Mouse (Mus musculus): Measurements from ENCODE around the gene Pdcl3. TPM values are rescaled to one million over a fixed set of nuclear protein-coding genes. Genes with fewer than 3 reads are reported as not detected.
A peak's percentile ranks its signal among the peaks of the same experiment; 100 is the strongest.
"Not testable (repeated sequence)": the region's sequence is repeated elsewhere in the genome, so short reads cannot be mapped to it uniquely, and the experiment has no call there.

Gene Pdcl3
- polyA plus RNA-seq, 1 experiment from 2014 or later = 173 TPM

DNA sequence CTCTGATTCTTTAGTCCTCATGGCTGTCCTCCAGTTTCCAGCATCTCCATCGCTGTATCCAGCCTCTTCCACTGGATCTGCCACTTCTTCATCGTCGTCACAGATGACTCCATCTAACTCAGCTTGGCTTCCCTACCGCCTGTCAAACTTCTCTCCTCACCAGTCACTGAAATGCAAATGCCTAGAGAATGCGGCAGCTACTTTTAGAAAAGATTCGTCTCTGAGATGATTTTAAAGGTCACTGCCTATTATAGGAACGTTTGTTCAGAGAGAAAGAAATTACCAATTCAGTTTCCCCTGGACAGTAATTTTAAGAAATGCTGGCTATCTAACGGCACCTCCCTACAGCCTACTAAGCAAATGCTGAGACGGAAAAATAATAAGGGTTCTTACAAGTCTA is 50.4 kb downstream of the Pdcl3 start:
- H3K4me2 ChIP-seq (replicated peaks; ENCODE audit: low read depth, low read length) = no peak overlapping the region
- no peak overlapping the region for H3K4me3 ChIP-seq (ENCODE audit: low read depth, low read length)
- H3K9me3 ChIP-seq (ENCODE audit: control insufficient read depth, low read length) = no peaks in the 10 kb centered on the region
- DNase-seq (ENCODE audit: low spot score) (no peak), ATAC-seq (ENCODE audit: low FRiP score) (no peak)
- H3K27ac ChIP-seq (ENCODE audit: low read depth, low read length) = no peak overlapping the region
- no peaks in the 10 kb centered on the region for H3K4me1 ChIP-seq (replicated peaks; ENCODE audit: control insufficient read depth, insufficient read depth, low read length)
- H3K27me3 ChIP-seq (ENCODE audit: control insufficient read depth, insufficient read depth, low read length) = no peaks in the 10 kb centered on the region
- no peak overlapping the region for H3K9ac ChIP-seq (ENCODE audit: low read depth, low read length)
- WGBS = 88% methylated on average over 9 of the region's 9 CpGs
- no peaks in the 10 kb centered on the region for H3K36me3 ChIP-seq (ENCODE audit: control insufficient read depth, insufficient read depth, low read length)

DNA sequence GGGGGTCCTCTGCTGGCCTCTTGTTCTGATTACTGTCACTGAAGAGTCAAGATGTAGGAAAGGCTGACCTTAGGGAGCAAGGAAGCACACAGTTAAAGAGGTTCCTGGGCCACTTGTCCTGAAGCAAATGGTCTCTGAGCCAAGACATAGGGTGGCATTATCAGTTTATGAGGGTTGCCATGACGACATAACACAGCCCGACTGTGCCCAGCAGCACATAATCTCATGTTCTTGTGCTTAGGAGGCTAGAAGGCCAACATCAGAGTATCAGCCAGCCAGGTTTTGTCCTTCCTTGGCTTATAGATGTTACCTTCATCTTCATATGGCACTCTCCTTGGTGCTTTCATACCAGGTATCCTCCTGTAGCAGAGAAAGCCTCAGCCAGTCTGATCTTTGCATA is 56.8 kb downstream of the Pdcl3 start:
- H3K9ac ChIP-seq (ENCODE audit: low read depth, low read length) = no peak overlapping the region
- H3K36me3 ChIP-seq (ENCODE audit: control insufficient read depth, insufficient read depth, low read length) = no peaks in the 10 kb centered on the region
- no peaks in the 10 kb centered on the region for H3K9me3 ChIP-seq (ENCODE audit: control insufficient read depth, low read length)
- H3K4me1 ChIP-seq (replicated peaks; ENCODE audit: control insufficient read depth, insufficient read depth, low read length) = no peaks in the 10 kb centered on the region
- ATAC-seq (ENCODE audit: low FRiP score) (no peak), DNase-seq (ENCODE audit: low spot score) (no peak)
- H3K27me3 ChIP-seq (ENCODE audit: control insufficient read depth, insufficient read depth, low read length) = no peaks in the 10 kb centered on the region
- no peak overlapping the region for H3K4me2 ChIP-seq (replicated peaks; ENCODE audit: low read depth, low read length)
- no peak overlapping the region for H3K4me3 ChIP-seq (ENCODE audit: low read depth, low read length)
- 92% methylated on average over 2 of the region's 2 CpGs for WGBS
- H3K27ac ChIP-seq (ENCODE audit: low read depth, low read length) = no peak overlapping the region

DNA sequence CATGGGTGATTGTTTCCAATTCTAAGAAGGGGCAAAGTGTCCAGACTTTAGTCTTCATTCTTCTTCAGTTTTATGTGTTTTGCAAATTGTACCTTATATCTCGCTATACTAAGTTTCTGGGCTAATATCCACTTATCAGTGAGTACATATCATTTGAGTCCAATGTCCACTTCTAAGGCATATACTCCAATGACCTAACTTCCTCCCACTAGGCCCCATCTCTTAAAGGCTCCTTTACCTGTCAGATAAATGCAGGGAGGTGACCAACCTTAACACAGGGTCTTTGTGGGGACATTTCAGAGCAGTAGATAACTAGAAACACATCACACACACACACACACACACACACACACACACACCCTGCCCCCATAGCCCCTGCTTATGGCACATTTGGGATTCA is 59.0 kb downstream of the Pdcl3 start:
- H3K27me3 ChIP-seq (ENCODE audit: control insufficient read depth, insufficient read depth, low read length); ATAC-seq (ENCODE audit: low FRiP score); DNase-seq (ENCODE audit: low spot score); H3K9me3 ChIP-seq (ENCODE audit: control insufficient read depth, low read length); H3K27ac ChIP-seq (ENCODE audit: low read depth, low read length); H3K36me3 ChIP-seq (ENCODE audit: control insufficient read depth, insufficient read depth, low read length); H3K4me1 ChIP-seq (replicated peaks; ENCODE audit: control insufficient read depth, insufficient read depth, low read length); H3K4me3 ChIP-seq (ENCODE audit: low read depth, low read length); H3K4me2 ChIP-seq (replicated peaks; ENCODE audit: low read depth, low read length); H3K9ac ChIP-seq (ENCODE audit: low read depth, low read length): not testable (repeated sequence)
- 93% methylated on average over 1 of the region's 1 CpGs for WGBS

GRCm38 (mm10) chr1:39046689-39047088 is 61.3 kb downstream of the Pdcl3 start:
- Histone ChIP-seq H3K4me1 (replicated peaks; ENCODE audit: control insufficient read depth, insufficient read depth, low read length) (no peaks in the 10 kb centered on the region), H3K4me2 (replicated peaks; ENCODE audit: low read depth, low read length) (no peak overlapping the region), H3K9ac (ENCODE audit: low read depth, low read length) (no peak overlapping the region), H3K36me3 (ENCODE audit: control insufficient read depth, insufficient read depth, low read length) (no peaks in the 10 kb centered on the region), H3K27me3 (ENCODE audit: control insufficient read depth, insufficient read depth, low read length) (no peaks in the 10 kb centered on the region), H3K9me3 (ENCODE audit: control insufficient read depth, low read length) (no peaks in the 10 kb centered on the region), H3K4me3 (ENCODE audit: low read depth, low read length) (no peak overlapping the region), H3K27ac (ENCODE audit: low read depth, low read length) (no peak overlapping the region)
- ATAC-seq (ENCODE audit: low FRiP score) (no peak), DNase-seq (ENCODE audit: low spot score) (peak; percentile 22)
- WGBS = 15% methylated on average over 7 of the region's 7 CpGs

Other genes with a start within 250 kb of the Pdcl3 start
- gene Lonrf2, start 148.9 kb upstream of the Pdcl3 start, polyA plus RNA-seq (2014; fragmentation: Nextera tagmentation; extraction: Ambion mirVana) = 4.2 and 5.0 TPM in 2 replicates
- gene Chst10, start 87.4 kb upstream of the Pdcl3 start, polyA plus RNA-seq (2014; fragmentation: Nextera tagmentation; extraction: Ambion mirVana) = 23.1 and 28.7 TPM in 2 replicates
- gene Nms, start 46.5 kb upstream of the Pdcl3 start, polyA plus RNA-seq (2014; fragmentation: Nextera tagmentation; extraction: Ambion mirVana) = 1.1 and 1.5 TPM in 2 replicates
- 0.12 TPM in 1 of 2 replicates, not detected in the other for gene Npas2, start 208.1 kb downstream of the Pdcl3 start, polyA plus RNA-seq (2014; fragmentation: Nextera tagmentation; extraction: Ambion mirVana)